Comparison of ENCODE assay signal across 1 mouse cellular context in the genomic region with DNA sequence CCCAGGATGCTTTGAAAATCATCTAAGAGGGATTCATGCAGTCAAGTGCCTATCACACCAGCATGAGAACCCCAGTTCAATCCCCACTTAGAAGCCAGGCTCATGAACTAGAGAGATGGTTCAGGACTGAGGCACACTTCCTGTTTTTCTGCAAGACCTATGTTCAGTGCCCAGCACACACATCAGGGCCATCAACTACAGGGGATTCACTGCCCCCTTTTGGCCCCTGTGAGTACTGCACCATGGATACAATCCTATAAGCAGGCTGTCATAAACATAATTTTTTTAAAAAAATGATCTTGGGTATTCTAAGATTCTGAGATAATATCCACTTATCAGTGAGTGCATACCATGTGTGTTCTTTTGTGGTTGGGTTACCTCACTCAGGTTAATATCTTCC.
TF ChIP-seq lines count a peak whose summit lies in the region.

No protein-coding gene starts in this region.

TF ChIP-seq in CH12.LX, 34 proteins besides CTCF, POLR2A, EP300 and RAD21 (continued from another document):
- no peak for TF ChIP-seq BHLHE40 (IDR thresholded peaks at IDR 0.05; ENCODE audit: low read depth, low read length)
- no peak for TF ChIP-seq MAX (IDR thresholded peaks at IDR 0.05; ENCODE audit: low read length)
- peak; percentile 21; the same call in 1 of the 2 replicates for TF ChIP-seq SMC3 (IDR thresholded peaks at IDR 0.05; ENCODE audit: low read depth, low read length)
- TF ChIP-seq ZC3H11A (IDR thresholded peaks at IDR 0.05; ENCODE audit: low read depth, low read length), result no peak
- TF ChIP-seq ELF1 (IDR thresholded peaks at IDR 0.05; ENCODE audit: low read depth, low read length), result 0 out of 2 replicates have a peak, but pooled peaks have one; percentile 46
